Mouse (Mus musculus) embryonic facial prominence, embryonic 14.5 days (tissue): Measurements from ENCODE around the gene Plcb2. TPM values are rescaled to one million over a fixed set of nuclear protein-coding genes. Genes with fewer than 3 reads are reported as not detected.

Experiments used
- ATAC-seq: fragments of 200-750 bp; cut with Nextera tagmentation; 2 replicates; pipeline ENCODE4 v1.8.0; 2017; ENCODE audit warnings: low read depth, moderate number of reproducible peaks, moderate TSS enrichment
- DNase-seq: peaks from one replicate; pipeline ENCODE4 v3.0.0-alpha.2; 2015; ENCODE audit warnings: low spot score
- H3K27ac ChIP-seq: fragments of 300-500 bp; sonication (generic); replicated peaks from 2 replicates; pipeline ENCODE4 v1.5.1; 2014; ENCODE audit warnings: low read depth, mild to moderate bottlenecking, low read length, moderate library complexity
- H3K27me3 ChIP-seq: fragments of 300-500 bp; sonication (generic); replicated peaks from 2 replicates; pipeline ENCODE4 v1.6.1; 2014; ENCODE audit warnings: low read length; ENCODE audit not compliant: control insufficient read depth, insufficient read depth
- H3K36me3 ChIP-seq: fragments of 300-500 bp; sonication (generic); 2 replicates; pipeline ENCODE4 v1.6.1; 2014; ENCODE audit warnings: low read length, mixed read lengths; ENCODE audit not compliant: control insufficient read depth, insufficient read depth
- H3K4me1 ChIP-seq: fragments of 300-500 bp; sonication (generic); 2 replicates; pipeline ENCODE4 v1.6.1; 2014; ENCODE audit warnings: antibody characterized with exemption, low read length; ENCODE audit not compliant: control insufficient read depth, insufficient read depth
- H3K4me2 ChIP-seq: fragments of 300-500 bp; sonication (generic); 2 replicates; pipeline ENCODE4 v1.6.1; 2014; ENCODE audit warnings: low read depth, mild to moderate bottlenecking, low read length, moderate library complexity, mixed read lengths
- H3K4me3 ChIP-seq: fragments of 300-500 bp; sonication (generic); 2 replicates; pipeline ENCODE4 v1.5.1; 2014; ENCODE audit warnings: low read depth, mild to moderate bottlenecking, low read length
- H3K9ac ChIP-seq: fragments of 300-500 bp; sonication (generic); 2 replicates; pipeline ENCODE4 v1.6.1; 2014; ENCODE audit warnings: low read depth, mild to moderate bottlenecking, low read length, moderate library complexity, mixed read lengths
- H3K9me3 ChIP-seq: fragments of 300-500 bp; sonication (generic); 2 replicates; pipeline ENCODE4 v1.6.1; 2016; ENCODE audit warnings: low read length; ENCODE audit not compliant: control insufficient read depth
- WGBS: fragments of 180-500 bp; shearing (Covaris S2); extraction: QIAGEN DNeasy Blood & Tissue Kit; methylation state at CpG from one replicate; pipeline ENCODE4 v1.1.7; 2014; 5-methylcytosine and 5-hydroxymethylcytosine counted together
- polyA plus RNA-seq: library from polyadenylated mRNA; unstranded; fragments of >200 nt; fragmentation: Nextera tagmentation; extraction: Ambion mirVana; gene quantifications from 2 replicates; pipeline ENCODE4 v1.2.1, GENCODE M21; 2014

Gene Plcb2
- polyA plus RNA-seq, 1 experiment from 2014 or later, result 0.85 TPM

DNA sequence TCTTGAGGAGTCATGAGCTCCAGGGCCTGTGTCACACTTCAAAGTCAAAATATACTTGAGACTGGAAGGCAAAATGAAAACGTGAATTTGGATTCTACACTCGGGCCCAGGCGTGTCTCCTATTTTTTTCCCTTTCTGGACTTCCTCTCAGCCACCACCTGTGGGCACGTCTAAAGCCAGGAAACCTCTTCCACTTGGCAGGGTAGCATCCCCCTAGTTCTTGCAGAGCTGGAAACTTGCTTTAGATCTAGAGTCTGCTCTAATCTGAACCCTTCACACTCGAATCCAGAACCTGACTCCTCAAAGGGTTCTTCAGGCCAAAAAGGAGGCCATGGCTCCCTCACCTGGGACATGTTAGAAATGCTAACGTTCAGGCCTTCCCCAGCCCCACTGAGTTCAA, 27.2 kb upstream of the Plcb2 start:
- H3K4me1 ChIP-seq, result 0 out of 2 replicates have a peak, but pooled peaks cover 1% of the 10 kb centered on the region
- H3K9ac ChIP-seq, result no peak overlapping the region
- H3K27ac ChIP-seq, result no peak overlapping the region
- H3K4me3 ChIP-seq, result no peak overlapping the region
- 70% methylated on average over 6 of the region's 6 CpGs for WGBS
- DNase-seq (no peak), ATAC-seq (no peak)
- H3K36me3 ChIP-seq, result no peaks in the 10 kb centered on the region
- no peaks in the 10 kb centered on the region for H3K9me3 ChIP-seq
- H3K4me2 ChIP-seq, result no peak overlapping the region
- no peaks in the 10 kb centered on the region for H3K27me3 ChIP-seq

DNA sequence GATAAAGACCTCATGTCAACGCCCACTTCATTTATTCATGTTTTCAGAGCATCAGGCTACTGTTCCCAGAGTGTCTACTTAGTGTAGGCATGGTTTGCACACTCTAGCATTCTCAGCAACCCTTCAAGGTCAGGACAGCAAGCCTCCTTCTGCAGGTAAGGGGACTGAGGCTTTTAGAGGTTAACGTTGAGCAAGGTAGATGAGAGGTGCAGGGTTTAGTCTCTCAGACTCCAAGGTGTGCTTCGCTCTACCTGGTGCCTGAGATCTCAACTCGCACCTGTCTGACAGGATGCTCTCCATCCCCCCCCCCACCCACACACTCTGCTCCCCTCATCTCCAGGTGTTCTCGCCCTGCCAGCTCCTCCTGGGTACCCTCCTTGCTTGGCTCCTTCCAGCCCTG, 25.9 kb upstream of the Plcb2 start:
- no peak overlapping the region for H3K4me3 ChIP-seq
- H3K27me3 ChIP-seq, result no peaks in the 10 kb centered on the region
- H3K4me1 ChIP-seq, result 0 out of 2 replicates have a peak, but pooled peaks cover 9% of the 10 kb centered on the region
- 86% methylated on average over 5 of the region's 5 CpGs for WGBS
- DNase-seq (no peak), ATAC-seq (no peak)
- no peak overlapping the region for H3K9ac ChIP-seq
- no peak overlapping the region for H3K27ac ChIP-seq
- H3K9me3 ChIP-seq, result no peaks in the 10 kb centered on the region
- H3K4me2 ChIP-seq, result no peak overlapping the region
- H3K36me3 ChIP-seq, result peaks cover 1% of the 10 kb centered on the region; the same call in 1 of the 2 replicates

DNA sequence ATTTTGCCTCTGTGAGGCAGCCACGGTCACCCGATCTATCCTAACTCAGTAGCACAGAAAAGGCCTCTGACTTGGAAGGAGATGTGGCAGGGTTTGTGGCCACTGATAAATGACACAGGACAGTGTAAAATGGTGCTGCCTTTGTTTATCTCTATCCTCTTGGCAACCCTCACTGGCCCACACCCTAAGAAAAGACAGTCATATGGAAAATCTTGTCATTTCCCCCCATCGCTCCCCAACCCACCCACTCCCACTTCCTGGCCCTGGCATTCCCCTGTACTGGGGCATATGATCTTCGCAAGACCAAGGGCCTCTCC, 24.5 kb upstream of the Plcb2 start:
- Histone ChIP-seq H3K4me1 (peaks cover 14% of the 10 kb centered on the region; the same call in 1 of the 2 replicates), H3K27me3 (no peaks in the 10 kb centered on the region), H3K36me3 (peaks cover 5% of the 10 kb centered on the region; the same call in 1 of the 2 replicates), H3K9ac (no peak overlapping the region), H3K4me3 (no peak overlapping the region), H3K4me2 (no peak overlapping the region), H3K9me3 (no peaks in the 10 kb centered on the region), H3K27ac (no peak overlapping the region)
- DNase-seq, result no peak
- no peak for ATAC-seq
- 69% methylated on average over 4 of the region's 4 CpGs for WGBS

DNA sequence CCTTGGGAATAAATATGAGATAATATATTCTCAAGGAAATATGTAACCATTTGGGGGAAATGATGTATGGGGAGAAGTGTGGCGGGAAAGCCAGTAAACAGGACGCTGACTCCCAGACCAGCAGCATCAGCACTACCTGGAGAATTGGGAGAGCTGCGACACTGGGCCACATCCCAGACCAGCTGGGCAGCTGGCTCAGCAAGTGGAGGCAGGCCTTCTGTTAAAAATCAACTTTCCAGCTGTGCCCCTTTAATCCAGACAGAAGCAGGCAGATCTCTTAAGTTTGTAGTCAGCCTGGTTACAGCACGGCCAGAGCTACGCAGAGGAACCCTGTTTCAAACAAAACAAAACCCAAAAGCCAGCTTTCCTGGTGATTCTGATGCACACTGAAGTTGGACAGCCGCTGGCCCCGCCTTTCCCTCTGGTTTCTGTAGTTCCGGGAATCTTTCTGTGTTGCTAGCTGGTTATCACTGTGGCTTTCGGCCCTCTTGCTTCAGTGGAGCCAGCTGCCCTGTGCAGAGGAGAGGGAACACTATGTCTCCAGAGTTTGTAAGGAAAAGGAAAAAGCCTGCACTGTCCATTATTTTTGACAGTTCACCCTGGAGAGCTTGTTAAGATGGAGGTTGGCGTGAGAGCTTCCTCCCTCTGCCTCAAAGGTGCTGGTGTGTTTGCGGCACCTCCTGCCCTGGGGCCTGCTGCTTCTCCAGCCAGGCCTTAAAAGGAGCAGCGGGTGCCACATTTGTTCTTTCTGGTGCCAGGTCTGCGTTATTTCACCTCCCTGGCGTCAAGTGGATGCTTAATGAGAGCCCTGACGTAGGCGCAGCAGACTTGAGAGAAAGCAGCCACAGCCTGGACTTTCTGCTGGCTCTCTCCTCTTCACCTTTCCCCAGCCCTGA, 23.9 kb upstream of the Plcb2 start:
- H3K36me3 ChIP-seq, result peaks cover 5% of the 10 kb centered on the region; the same call in 1 of the 2 replicates
- H3K27me3 ChIP-seq, result no peaks in the 10 kb centered on the region
- WGBS, result 65% methylated on average over 16 of the region's 16 CpGs
- no peaks in the 10 kb centered on the region for H3K9me3 ChIP-seq
- no peak overlapping the region; the same call in 1 of the 2 replicates for H3K27ac ChIP-seq
- H3K4me2 ChIP-seq, result no peak overlapping the region
- H3K4me3 ChIP-seq, result no peak overlapping the region
- ATAC-seq, result no peak
- peaks cover 20% of the 10 kb centered on the region; the same call in 1 of the 2 replicates for H3K4me1 ChIP-seq
- H3K9ac ChIP-seq, result no peak overlapping the region
- DNase-seq, result no peak

DNA sequence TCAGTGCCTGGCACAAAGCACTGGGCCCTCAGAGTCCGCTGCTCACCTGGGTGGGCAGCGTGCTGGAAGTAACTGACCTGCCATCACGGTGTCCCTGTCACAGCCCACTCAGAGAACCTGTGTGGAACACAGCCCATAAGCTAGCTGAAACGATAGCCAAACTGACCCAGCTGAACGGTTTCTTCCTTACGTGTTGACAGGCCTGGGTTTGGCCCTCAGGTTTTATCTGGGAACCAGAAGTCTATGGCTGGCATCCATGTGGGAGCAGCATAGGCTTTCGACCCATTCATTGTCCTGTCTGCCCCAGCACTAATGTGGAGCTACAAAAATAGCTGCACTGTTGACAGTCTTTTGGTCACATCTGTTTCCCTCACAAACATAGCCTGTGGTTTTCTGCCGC, 22.2 kb upstream of the Plcb2 start:
- peaks cover 24% of the 10 kb centered on the region for H3K4me1 ChIP-seq

DNA sequence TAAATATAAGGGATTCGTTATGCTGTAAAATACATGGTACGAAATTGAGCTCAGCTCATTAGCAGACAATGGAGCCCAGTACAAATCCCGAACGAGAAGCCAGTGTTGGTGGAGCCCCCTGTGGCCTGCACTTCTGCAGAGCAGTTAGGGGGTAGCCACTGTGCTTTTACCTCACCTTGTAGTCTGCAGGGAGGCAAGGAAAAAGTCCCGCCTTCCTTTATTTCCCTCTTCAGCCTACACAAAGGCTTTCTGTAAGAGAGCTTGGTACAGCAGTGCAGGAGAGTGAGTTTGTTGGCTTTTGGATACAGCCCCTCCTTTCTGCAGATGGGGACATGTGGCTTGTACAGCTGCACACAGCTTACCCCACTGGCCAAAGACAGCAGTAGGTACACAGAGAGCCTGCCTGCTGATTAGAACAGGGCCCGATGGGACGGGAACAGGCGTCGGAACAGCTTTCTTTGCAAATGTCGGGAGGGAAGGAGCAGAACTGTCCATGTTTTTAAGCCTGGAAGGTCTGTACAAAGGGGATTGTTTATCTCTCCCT, 21.2 kb upstream of the Plcb2 start:
- no peak overlapping the region for H3K4me3 ChIP-seq
- DNase-seq (no peak), ATAC-seq (no peak)
- H3K36me3 ChIP-seq, result peaks cover 5% of the 10 kb centered on the region; the same call in 1 of the 2 replicates
- no peak overlapping the region for H3K27ac ChIP-seq
- no peak overlapping the region for H3K9ac ChIP-seq
- no peak overlapping the region for H3K4me2 ChIP-seq
- peaks cover 31% of the 10 kb centered on the region for H3K4me1 ChIP-seq
- no peaks in the 10 kb centered on the region for H3K9me3 ChIP-seq
- WGBS, result 30% methylated on average over 10 of the region's 10 CpGs
- H3K27me3 ChIP-seq, result peaks cover 4% of the 10 kb centered on the region

More for the DNA sequence above, 22.2 kb upstream of the Plcb2 start:
- Histone ChIP-seq H3K36me3 (peaks cover 5% of the 10 kb centered on the region; the same call in 1 of the 2 replicates), H3K9ac (no peak overlapping the region), H3K27me3 (no peaks in the 10 kb centered on the region), H3K4me3 (no peak overlapping the region), H3K4me2 (no peak overlapping the region), H3K27ac (no peak overlapping the region), H3K9me3 (no peaks in the 10 kb centered on the region)
- 76% methylated on average over 8 of the region's 8 CpGs for WGBS
- ATAC-seq (no peak), DNase-seq (no peak)

DNA sequence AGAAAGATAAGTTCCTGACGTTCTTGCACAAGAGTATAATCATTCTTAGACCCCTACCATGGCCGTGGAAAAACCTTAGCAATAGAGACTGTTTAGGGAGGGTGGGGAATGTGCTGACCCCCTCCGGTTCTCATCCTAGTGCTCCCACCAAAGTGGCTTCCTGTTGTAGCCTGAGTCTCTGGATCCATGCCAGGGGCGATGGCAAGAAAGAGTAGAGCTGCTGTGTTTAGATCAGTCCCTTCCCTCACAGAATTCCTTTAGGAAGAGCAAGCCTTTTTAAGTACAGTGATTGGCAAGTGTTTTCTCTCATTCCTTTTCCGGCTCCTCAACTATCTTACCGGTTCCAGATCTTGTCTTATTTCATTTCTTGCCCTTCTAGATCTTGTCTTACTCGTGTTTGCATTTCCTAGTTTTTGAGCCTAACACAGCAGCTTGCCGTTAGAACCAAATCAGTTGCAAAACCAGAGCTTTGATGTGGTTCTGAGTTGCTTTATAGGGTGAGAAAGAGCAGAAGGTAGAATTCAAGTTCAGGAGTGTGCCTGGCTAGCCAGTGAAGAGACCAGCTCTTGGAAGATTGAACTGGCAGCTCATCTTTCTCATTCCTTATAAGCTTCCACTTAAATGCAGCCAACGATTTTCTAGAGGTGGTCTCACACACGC, 19.2 kb upstream of the Plcb2 start:
- DNase-seq (peak; percentile 62), ATAC-seq (no peak)
- Histone ChIP-seq H3K9ac (no peak overlapping the region), H3K4me2 (peak overlapping the region; percentile 99), H3K27me3 (peaks cover 11% of the 10 kb centered on the region), H3K9me3 (no peaks in the 10 kb centered on the region), H3K4me3 (peak overlapping the region; percentile 81), H3K27ac (no peak overlapping the region), H3K4me1 (peaks cover 31% of the 10 kb centered on the region), H3K36me3 (peaks cover 5% of the 10 kb centered on the region; the same call in 1 of the 2 replicates)
- 19% methylated on average over 10 of the region's 10 CpGs for WGBS

DNA sequence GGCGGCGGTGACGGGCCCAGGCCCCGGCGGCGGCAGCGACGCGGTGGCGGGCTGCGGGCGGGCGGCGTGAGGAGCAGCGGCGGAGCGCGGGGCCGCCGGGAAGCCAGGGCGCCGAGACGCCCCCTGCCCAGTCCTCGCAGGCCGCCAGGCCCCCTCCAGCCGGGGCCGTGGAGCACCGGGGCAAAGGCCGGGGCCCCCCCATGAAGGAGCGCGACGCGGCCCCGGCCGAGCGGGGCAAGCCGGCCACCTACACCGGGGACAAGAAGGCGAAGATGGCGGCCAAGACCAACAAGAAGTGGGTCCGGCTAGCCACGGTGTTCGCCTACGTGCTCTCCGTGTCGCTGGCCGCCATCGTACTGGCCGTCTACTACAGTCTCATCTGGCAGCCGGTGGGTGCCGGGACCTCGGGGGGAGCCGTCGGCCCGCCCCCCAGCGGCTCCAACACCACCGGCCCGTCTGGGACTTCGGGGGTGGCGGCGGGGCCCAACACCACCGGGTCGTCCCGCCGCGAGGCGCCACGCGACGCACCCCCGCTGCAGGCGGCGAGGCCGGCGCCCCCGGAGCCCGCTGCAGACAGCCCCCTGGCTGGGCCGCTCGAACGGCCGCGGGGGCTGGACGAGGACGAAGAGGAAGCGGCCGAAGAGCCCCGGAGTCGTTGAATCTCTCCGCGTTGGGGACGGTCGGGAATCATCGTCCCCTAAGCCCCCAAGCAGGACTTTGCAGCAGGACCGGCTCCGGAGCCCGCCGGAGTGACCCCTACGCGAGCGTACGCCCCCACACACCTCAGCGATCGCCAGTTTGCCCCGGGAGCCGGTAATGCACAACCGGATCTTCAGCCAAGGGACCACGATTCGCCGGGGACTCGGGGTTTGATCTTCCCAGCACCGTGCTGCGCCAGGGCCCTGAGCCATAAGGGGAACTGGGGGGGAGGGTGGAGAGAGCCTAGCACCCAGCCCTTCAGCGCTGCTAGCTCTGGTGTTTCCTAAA, 18.0 kb upstream of the Plcb2 start:
- Histone ChIP-seq H3K4me1 (peaks cover 31% of the 10 kb centered on the region), H3K27ac (no peak overlapping the region), H3K36me3 (peaks cover 5% of the 10 kb centered on the region; the same call in 1 of the 2 replicates), H3K27me3 (peaks cover 11% of the 10 kb centered on the region), H3K4me3 (peak overlapping the region; percentile 81), H3K9ac (peak overlapping the region; percentile 83), H3K9me3 (no peaks in the 10 kb centered on the region), H3K4me2 (peak overlapping the region; percentile 99)
- DNase-seq (no peak), ATAC-seq (peak; percentile 32)
- WGBS, result 0% methylated on average over 41 of the region's 113 CpGs
